Mouse (Mus musculus) natural killer cell, adult 2 months (primary cell): ENCODE measurements around the gene Gm26938.

Experiments
- DNase-seq, 2 experiments: peaks; one replicate each; pipeline ENCODE4 v3.0.0; 2022; ENCODE audit warnings: low spot score in 2 of 2

The Gm26938 gene

GRCm38 (mm10) chr5:139826357-139827055 lies at the start of gene Gm26938, which contains the start of gene Psmg3:
Gm26938 (minus strand) TSS chr5:139826407.
Psmg3 (minus strand) TSS chr5:139826885.
- DNase-seq: peak; percentile 84 to 88

- DNase-seq: no peak
These were observed 45.3 kb upstream of the Gm26938 start for GRCm38 (mm10) chr5:139871526-139871925.

- DNase-seq: no peak
These were observed 44.7 kb upstream of the Gm26938 start for GRCm38 (mm10) chr5:139870886-139871285.

GRCm38 (mm10) chr5:139862759-139863158 lies 36.6 kb upstream of the Gm26938 start:
- no peak for DNase-seq

- no peak for DNase-seq
These were observed 34.3 kb upstream of the Gm26938 start for GRCm38 (mm10) chr5:139860328-139861104.

- no peak for DNase-seq
These were observed 23.6 kb upstream of the Gm26938 start for GRCm38 (mm10) chr5:139849626-139850320.

GRCm38 (mm10) chr5:139839142-139839541 lies 12.9 kb upstream of the Gm26938 start:
- DNase-seq: no peak

- DNase-seq: peak; percentile 56 to 64
These were observed 12.3 kb upstream of the Gm26938 start for GRCm38 (mm10) chr5:139838476-139838892.

GRCm38 (mm10) chr5:139835706-139836105 lies 9.5 kb upstream of the Gm26938 start:
- no peak for DNase-seq

- no peak for DNase-seq
These were observed 5.9 kb upstream of the Gm26938 start for GRCm38 (mm10) chr5:139832125-139832524.

- DNase-seq: peak; percentile 39 to 61
These were observed 4.5 kb upstream of the Gm26938 start for GRCm38 (mm10) chr5:139830734-139831133.

GRCm38 (mm10) chr5:139829384-139829783 lies 3.2 kb upstream of the Gm26938 start:
- DNase-seq: no peak

- DNase-seq: peak in 1 of 2 experiments; percentile 28
These were observed 1.4 kb upstream of the Gm26938 start for GRCm38 (mm10) chr5:139827593-139827992.

GRCm38 (mm10) chr5:139825947-139826346 lies 260 bp downstream of the Gm26938 start:
- no peak for DNase-seq

GRCm38 (mm10) chr5:139824531-139824930 lies 1.7 kb downstream of the Gm26938 start:
- DNase-seq: no peak

- no peak for DNase-seq
These were observed 4.4 kb downstream of the Gm26938 start for GRCm38 (mm10) chr5:139821466-139822459.

GRCm38 (mm10) chr5:139819538-139820181 lies 6.5 kb downstream of the Gm26938 start, which contains the start of gene Tmem184a:
Tmem184a (minus strand) TSS chr5:139819917.
- DNase-seq: no peak

- DNase-seq: peak in 1 of 2 experiments; percentile 40
These were observed 7.4 kb downstream of the Gm26938 start for GRCm38 (mm10) chr5:139818801-139819200.

- no peak for DNase-seq
These were observed 8.2 kb downstream of the Gm26938 start for GRCm38 (mm10) chr5:139818056-139818455.

GRCm38 (mm10) chr5:139817292-139817691 lies 8.9 kb downstream of the Gm26938 start:
- DNase-seq: no peak
